17 mouse cellular contexts compared by ENCODE assay signal in the genomic region with DNA sequence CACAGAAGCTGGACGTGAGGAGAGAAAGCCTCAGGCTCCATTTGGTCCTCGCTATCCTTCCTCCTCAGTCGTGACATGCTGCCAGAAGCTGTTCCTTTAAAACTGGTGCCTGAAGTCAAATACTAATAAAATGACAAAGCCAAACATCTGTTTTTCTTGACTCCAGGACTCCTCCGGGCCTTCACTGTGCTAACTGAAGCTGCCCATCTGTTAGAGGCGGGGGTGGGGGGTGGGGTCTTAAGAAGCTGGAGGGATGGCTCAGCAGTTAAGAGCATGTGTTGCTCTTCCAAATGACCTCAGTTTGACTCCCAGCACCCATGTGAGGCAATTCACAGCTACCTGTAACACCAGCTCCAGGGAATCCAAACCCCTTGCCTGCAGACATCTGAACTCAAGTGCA. TPM values are rescaled to one million over a fixed set of nuclear protein-coding genes. Genes with fewer than 3 reads are reported as not detected.
A peak's percentile ranks its signal among the peaks of the same experiment; 100 is the strongest.
DNase-seq lines count a peak whose midpoint lies in the region; ATAC-seq lines count a peak whose summit lies in the region.
"Had no signal": no experiment of that assay in that cellular context is flagged by ENCODE, and none has a peak within 500 bp of the region (broad histone marks: within the 10 kb centered on the region; RNA-seq: fewer than 3 reads in every experiment).

No protein-coding gene starts in this region.

- 36% methylated on average over 5 of the region's 5 CpGs for WGBS in lung, embryonic 16.5 days
- WGBS in embryonic facial prominence, embryonic 14.5 days: 29% methylated on average over 5 of the region's 5 CpGs
- WGBS in limb, embryonic 13.5 days: 7% methylated on average over 5 of the region's 5 CpGs

- intact Hi-C loops in heart, postnatal 25 days (cut with DNase I): no loop called here
- intact Hi-C loops in left cerebral cortex, postnatal 4 days (cut with DNase I): no loop called here

- ATAC-seq in lung, embryonic 16.5 days (ENCODE audit: low read depth): peak; percentile 77
- 0 out of 2 replicates have a peak, but pooled peaks have one; percentile 7 for ATAC-seq in embryonic facial prominence, embryonic 14.5 days (ENCODE audit: low read depth)
- peak; percentile 75; the same call in 1 of the 2 replicates for ATAC-seq in limb, embryonic 13.5 days (ENCODE audit: low FRiP score, low read depth)

- no peaks in the 10 kb centered on the region for H3K9me3 ChIP-seq in lung, embryonic 16.5 days (ENCODE audit: control insufficient read depth, low read length)
- H3K9me3 ChIP-seq in embryonic facial prominence, embryonic 14.5 days (ENCODE audit: control insufficient read depth, low read length): no peaks in the 10 kb centered on the region
- H3K9me3 ChIP-seq in limb, embryonic 13.5 days: no peaks in the 10 kb centered on the region

- no peak overlapping the region for H3K4me3 ChIP-seq in lung, embryonic 16.5 days (ENCODE audit: low read length)
- H3K4me3 ChIP-seq in embryonic facial prominence, embryonic 14.5 days (ENCODE audit: low read depth, low read length): no peak overlapping the region
- no peak overlapping the region for H3K4me3 ChIP-seq in limb, embryonic 13.5 days
- H3K4me3 ChIP-seq: erythroblast, embryonic 14.5 days had no signal

- no peak overlapping the region for H3K27ac ChIP-seq in lung, embryonic 16.5 days (ENCODE audit: low read length)
- no peak overlapping the region for H3K27ac ChIP-seq in embryonic facial prominence, embryonic 14.5 days (replicated peaks; ENCODE audit: low read depth, low read length)
- no peak overlapping the region; the same call in 1 of the 2 replicates for H3K27ac ChIP-seq in limb, embryonic 13.5 days
- H3K27ac ChIP-seq: macrophage had no signal

- H3K36me3 ChIP-seq in lung, embryonic 16.5 days (ENCODE audit: control insufficient read depth, insufficient read depth, low read length): no peaks in the 10 kb centered on the region
- no peaks in the 10 kb centered on the region for H3K36me3 ChIP-seq in embryonic facial prominence, embryonic 14.5 days (ENCODE audit: control insufficient read depth, insufficient read depth, low read length)
- H3K36me3 ChIP-seq in limb, embryonic 13.5 days: no peaks in the 10 kb centered on the region

- H3K4me2 ChIP-seq in lung, embryonic 16.5 days (ENCODE audit: low read depth, low read length): no peak overlapping the region
- no peak overlapping the region for H3K4me2 ChIP-seq in embryonic facial prominence, embryonic 14.5 days (ENCODE audit: low read depth, low read length)
- H3K4me2 ChIP-seq in limb, embryonic 13.5 days (replicated peaks): no peak overlapping the region

- H3K27me3 ChIP-seq in lung, embryonic 16.5 days (ENCODE audit: control insufficient read depth, insufficient read depth, low read depth, low read length): no peaks in the 10 kb centered on the region
- H3K27me3 ChIP-seq in embryonic facial prominence, embryonic 14.5 days (replicated peaks; ENCODE audit: control insufficient read depth, insufficient read depth, low read length): no peaks in the 10 kb centered on the region
- H3K27me3 ChIP-seq in limb, embryonic 13.5 days: no peaks in the 10 kb centered on the region; the same call in none of the 2 replicates

- no peak overlapping the region for H3K9ac ChIP-seq in lung, embryonic 16.5 days (ENCODE audit: low read length)
- H3K9ac ChIP-seq in embryonic facial prominence, embryonic 14.5 days (ENCODE audit: low read depth, low read length): no peak overlapping the region
- no peak overlapping the region for H3K9ac ChIP-seq in limb, embryonic 13.5 days

- DNase-seq in heart, adult 8-10 months (ENCODE audit: low spot score): peak; percentile 34
- no peak for DNase-seq in heart, postnatal 25 days (ENCODE audit: low spot score)
- DNase-seq in lung, adult 18-20 months: no peak
- DNase-seq in embryonic facial prominence, embryonic 14.5 days (ENCODE audit: low spot score): peak; percentile 42
- no peak for DNase-seq in Muller cell, postnatal 12 days (ENCODE audit: inconsistent ontology term)
- no peak for DNase-seq in left cerebral cortex, postnatal 4 days
- DNase-seq: cerebellum, postnatal 14 days; kidney, postnatal 36 days; right cerebral cortex, postnatal 4 days; thymus, adult 18-20 months had no signal

- H3K4me1 ChIP-seq in lung, embryonic 16.5 days (replicated peaks; ENCODE audit: control insufficient read depth, insufficient read depth, low read length): peaks cover 5% of the 10 kb centered on the region; the same call in 1 of the 2 replicates
- 0 out of 2 replicates have a peak, but pooled peaks cover 9% of the 10 kb centered on the region for H3K4me1 ChIP-seq in embryonic facial prominence, embryonic 14.5 days (ENCODE audit: control insufficient read depth, insufficient read depth, low read length)
- peaks cover 15% of the 10 kb centered on the region for H3K4me1 ChIP-seq in limb, embryonic 13.5 days

RNA-seq across cellular contexts. Expression of gene Olfr521, which starts 25.3 kb away (rescaled TPM):
- total RNA-seq in heart, adult 8-10 months (2022): not detected
- not detected for total RNA-seq in heart, postnatal 25 days (2021)
- not detected in 2 replicates for polyA plus RNA-seq in lung, embryonic 16.5 days (2015; fragmentation: Nextera tagmentation; extraction: Ambion mirVana)
- polyA plus RNA-seq in embryonic facial prominence, embryonic 14.5 days (2014; fragmentation: Nextera tagmentation; extraction: Ambion mirVana): not detected in 2 replicates
- not detected in 2 replicates for polyA plus RNA-seq in limb, embryonic 13.5 days (2015; fragmentation: Nextera tagmentation; extraction: Ambion mirVana)
- not detected for total RNA-seq in left cerebral cortex, postnatal 4 days (2021)
- total RNA-seq: adrenal gland, adult 18-20 months; midbrain, postnatal 0 days had no signal
- polyA plus RNA-seq: erythroblast, embryonic 14.5 days; heart, postnatal 0 days; macrophage; midbrain, postnatal 0 days had no signal

RNA-seq across cellular contexts. Expression of gene Neu3, which starts 39.7 kb away (rescaled TPM):
- 1 to 10 TPM; 3.3 to 5.4 (median 4.8) TPM for total RNA-seq in heart, adult 8-10 months (2022)
- total RNA-seq in heart, postnatal 25 days (2021): 1 to 10 TPM; 4.1 to 4.2 TPM
- polyA plus RNA-seq in lung, embryonic 16.5 days (2015; fragmentation: Nextera tagmentation; extraction: Ambion mirVana): 6.8 and 9.0 TPM in 2 replicates
- 1.7 and 1.9 TPM in 2 replicates for polyA plus RNA-seq in embryonic facial prominence, embryonic 14.5 days (2014; fragmentation: Nextera tagmentation; extraction: Ambion mirVana)
- polyA plus RNA-seq in limb, embryonic 13.5 days (2015; fragmentation: Nextera tagmentation; extraction: Ambion mirVana): 4.0 and 4.3 TPM in 2 replicates
- total RNA-seq in left cerebral cortex, postnatal 4 days (2021): 1 to 10 TPM; 2.4 to 2.5 TPM

RNA-seq across cellular contexts. Expression of gene Olfr520, which starts 58.5 kb away (rescaled TPM):
- under 1 TPM in 1 of 4 experiments, not detected in 3; 0.44 TPM for total RNA-seq in heart, adult 8-10 months (2022)
- not detected for total RNA-seq in heart, postnatal 25 days (2021)
- not detected in 2 replicates for polyA plus RNA-seq in lung, embryonic 16.5 days (2015; fragmentation: Nextera tagmentation; extraction: Ambion mirVana)
- not detected in 2 replicates for polyA plus RNA-seq in embryonic facial prominence, embryonic 14.5 days (2014; fragmentation: Nextera tagmentation; extraction: Ambion mirVana)
- polyA plus RNA-seq in limb, embryonic 13.5 days (2015; fragmentation: Nextera tagmentation; extraction: Ambion mirVana): not detected in 2 replicates
- not detected for total RNA-seq in left cerebral cortex, postnatal 4 days (2021)
- total RNA-seq: midbrain, postnatal 0 days had no signal
- polyA plus RNA-seq: erythroblast, embryonic 14.5 days; heart, postnatal 0 days; macrophage; midbrain, postnatal 0 days had no signal

Comparison
In these comparisons a context has a peak if more than half of its experiments do, and no peak if none do; other contexts are left out.
1. DNase-seq: peak in heart, adult 8-10 months (single experiment) and embryonic facial prominence, embryonic 14.5 days (single experiment); none in heart, postnatal 25 days (single experiment), lung, adult 18-20 months (0 of 2), Muller cell, postnatal 12 days (single experiment) and left cerebral cortex, postnatal 4 days (single experiment).
2. ATAC-seq: peak in every context shown above with its lines; median percentile 77 in lung, embryonic 16.5 days; 75 in limb, embryonic 13.5 days; 7 in embryonic facial prominence, embryonic 14.5 days.